Mouse (Mus musculus): ENCODE data around the gene Slc34a2.

The Slc34a2 gene

DNA sequence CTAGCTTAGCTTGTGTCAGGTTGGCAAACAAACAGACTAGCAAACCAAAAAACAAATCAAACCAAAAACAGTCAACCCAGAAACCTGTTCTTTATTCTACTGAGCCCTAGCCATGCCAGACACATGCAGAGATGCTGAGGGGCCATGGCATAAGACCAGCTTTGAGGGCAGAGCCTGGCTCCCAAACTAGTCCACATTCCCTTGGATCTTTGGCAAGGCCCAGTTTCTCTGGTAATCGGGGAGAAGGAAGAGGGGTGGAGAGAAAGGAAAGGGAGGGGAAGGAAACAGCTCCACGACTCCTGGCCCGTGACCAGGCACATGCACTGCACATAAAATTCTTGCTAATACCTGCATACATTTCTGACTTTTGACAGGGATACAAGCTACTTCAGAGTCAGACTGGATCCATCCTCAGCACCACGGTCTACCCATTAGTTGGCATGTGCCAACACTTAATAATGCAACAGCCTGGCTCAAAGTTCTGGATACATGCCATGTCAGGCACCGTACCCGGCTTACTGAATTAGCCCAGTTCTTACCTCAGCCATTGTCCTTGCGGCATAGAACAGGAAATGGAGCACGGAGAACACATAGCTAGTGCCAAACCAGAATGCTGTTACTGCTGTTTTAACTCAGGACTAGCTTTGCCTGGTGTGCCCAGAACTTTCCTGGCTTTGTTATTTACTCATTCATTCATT is 12.5 kb upstream of the Slc34a2 start:
- DNase-seq (ENCODE audit: low spot score), result no peak

DNA sequence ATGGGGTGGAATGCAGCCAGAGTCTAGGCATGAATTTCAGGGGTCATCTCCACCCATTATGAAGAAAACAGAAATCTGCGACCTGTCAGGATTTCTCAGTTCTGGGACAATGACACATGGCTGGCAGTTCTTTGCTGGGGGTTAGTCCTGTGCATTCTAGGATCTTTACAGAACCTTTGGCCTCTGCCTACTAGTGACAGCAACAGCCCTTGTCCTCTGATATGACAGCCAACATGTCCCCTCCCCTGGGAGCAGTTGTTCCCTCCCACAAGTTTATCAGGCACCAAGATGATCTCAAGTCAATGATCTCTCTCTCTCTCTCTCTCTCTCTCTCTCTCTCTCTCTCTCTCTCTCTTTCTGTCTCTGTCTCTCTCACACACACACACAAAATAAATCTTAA is 6.5 kb upstream of the Slc34a2 start:
- peak; percentile 51 for DNase-seq (ENCODE audit: low spot score)

DNA sequence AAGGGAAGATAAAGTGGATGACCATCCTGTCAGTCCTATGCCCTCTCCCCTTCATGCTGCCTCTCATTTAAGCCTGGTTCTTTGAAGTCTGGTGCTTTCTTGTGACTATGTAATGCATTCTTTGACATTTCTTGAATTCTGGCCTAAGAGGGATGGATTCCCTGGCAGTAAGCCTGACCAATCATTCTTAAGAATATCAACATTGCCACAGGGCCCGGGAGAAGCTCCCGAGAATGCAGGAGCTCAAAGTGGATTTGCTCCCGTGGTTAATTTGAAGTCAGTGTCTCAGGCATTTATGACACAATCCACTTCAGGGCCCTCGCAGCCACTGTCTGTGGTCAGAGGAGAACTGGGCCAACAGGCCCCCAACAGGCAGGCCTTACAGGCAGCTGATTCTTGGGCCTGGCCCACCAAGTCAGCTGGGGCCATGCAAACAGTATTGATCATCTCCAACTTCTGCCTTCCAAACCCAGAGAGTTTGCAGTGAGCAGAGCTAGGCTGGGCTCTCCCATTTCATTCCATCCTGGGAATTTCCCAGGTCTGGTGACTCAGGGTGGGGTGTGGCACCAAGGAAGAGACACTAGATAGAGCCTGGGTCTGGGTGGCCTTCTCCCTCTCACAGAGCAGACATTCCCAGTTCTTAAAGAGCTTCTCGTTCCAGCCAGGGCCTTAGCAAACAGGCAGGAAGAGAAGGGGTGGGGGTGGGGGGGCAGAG is 4.3 kb downstream of the Slc34a2 start:
- DNase-seq (ENCODE audit: low spot score), result peak; percentile 28

- DNase-seq (ENCODE audit: low spot score), result no peak
Observed at GRCm38 (mm10) chr5:53042771-53043371, 5.0 kb downstream of the Slc34a2 start.

DNA sequence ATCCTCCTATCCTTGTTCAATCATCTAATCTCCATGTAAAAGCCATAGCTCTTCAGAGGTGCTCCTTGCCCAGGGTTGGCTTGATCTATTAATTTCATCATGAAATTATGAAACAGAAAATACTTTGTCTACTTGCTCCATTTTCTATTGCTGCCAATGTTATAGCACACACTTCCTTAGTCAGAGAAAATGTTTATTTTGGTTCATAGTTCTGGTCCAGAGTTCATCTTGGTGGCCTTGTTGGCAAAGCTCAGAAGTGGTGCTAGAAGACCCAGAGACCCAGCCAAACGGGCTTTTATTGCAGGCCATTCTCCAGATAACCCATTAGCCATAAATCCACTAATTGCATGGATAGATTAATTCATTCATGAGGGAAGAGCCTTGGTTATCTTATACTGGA is 5.8 kb downstream of the Slc34a2 start:
- DNase-seq (ENCODE audit: low spot score), result no peak

- DNase-seq (ENCODE audit: low spot score), result peak; percentile 83
Observed at GRCm38 (mm10) chr5:53047951-53048350, 10.1 kb downstream of the Slc34a2 start.

- no peak for DNase-seq (ENCODE audit: low spot score)
Observed at GRCm38 (mm10) chr5:53048599-53048998, 10.7 kb downstream of the Slc34a2 start.

GRCm38 (mm10) chr5:53049046-53049445 is 11.2 kb downstream of the Slc34a2 start:
- peak; percentile 88 for DNase-seq (ENCODE audit: low spot score)

GRCm38 (mm10) chr5:53050963-53051362 is 13.1 kb downstream of the Slc34a2 start:
- DNase-seq (ENCODE audit: low spot score), result no peak

GRCm38 (mm10) chr5:53053246-53053645 is 15.4 kb downstream of the Slc34a2 start:
- no peak for DNase-seq (ENCODE audit: low spot score)

DNA sequence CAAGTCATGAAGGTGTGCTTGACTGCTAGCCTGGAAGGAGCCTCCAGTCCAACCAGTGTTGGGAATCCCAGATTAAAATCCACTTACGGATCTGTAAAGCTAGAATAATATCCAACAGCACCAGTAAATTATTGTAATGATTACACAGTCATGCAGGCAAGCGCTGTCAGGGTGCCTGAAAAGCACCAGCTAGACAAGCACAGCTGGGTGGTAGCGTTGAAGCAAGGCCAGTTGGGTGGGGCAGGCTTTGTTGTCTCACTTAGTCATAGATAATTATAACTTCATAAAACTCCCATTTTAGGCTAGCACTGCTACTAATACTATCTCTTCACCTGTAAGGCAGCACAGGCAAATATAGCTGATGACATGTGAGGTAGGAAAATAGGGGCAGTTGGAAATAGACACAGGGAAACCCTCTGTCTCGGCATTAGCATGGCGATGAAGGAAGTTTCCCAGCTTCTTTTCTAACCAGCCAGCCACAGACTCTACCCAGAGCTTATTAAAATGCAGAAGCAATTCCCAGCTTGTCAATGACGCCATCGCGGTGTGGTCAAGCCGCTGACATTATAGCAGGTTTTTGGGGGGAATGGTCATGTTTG is 23.8 kb downstream of the Slc34a2 start:
- DNase-seq (ENCODE audit: low spot score), result no peak

- peak; percentile 78 for DNase-seq (ENCODE audit: low spot score)
Observed at GRCm38 (mm10) chr5:53074553-53074952, 36.7 kb downstream of the Slc34a2 start.

DNA sequence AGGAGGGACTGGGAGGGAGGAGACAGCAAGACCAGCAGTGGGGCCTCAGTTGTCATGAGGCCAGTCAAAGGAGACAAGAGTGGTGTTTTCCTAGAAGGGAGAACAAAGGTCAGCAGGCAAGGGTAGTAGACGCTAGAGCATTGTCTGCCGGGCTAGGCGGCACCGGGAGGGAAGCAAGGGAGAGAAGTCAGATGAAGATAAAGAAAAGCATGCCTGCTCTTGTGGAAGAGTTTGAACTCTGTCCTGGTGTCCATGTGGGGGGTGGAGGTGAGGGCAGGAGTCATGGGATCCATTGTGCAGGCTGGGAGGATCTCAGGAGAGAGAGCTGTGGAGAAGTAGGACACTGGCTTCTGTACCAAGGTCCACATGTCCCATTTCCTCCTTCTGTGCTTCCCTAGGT is 40.6 kb downstream of the Slc34a2 start:
- peak; percentile 91 for DNase-seq (ENCODE audit: low spot score)

DNA sequence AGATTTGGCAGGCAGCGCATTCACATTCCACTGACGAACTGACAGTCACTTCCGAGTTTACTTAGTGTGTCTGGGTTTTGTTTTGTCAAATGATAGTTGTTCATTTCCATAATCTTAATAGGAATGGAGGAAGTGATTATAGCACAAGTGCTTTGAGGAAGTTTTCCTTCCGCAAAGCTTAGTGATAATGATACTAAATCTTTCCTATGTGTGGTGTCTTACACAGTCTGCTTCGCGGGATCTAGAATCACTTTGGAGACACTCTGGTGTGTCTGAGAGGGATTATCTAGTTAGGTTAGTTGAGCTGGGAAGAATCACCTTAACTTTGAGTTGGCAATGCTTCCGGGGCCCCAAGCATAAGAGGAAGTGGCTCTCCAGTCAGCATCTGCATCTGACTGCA is 49.6 kb downstream of the Slc34a2 start:
- no peak for DNase-seq (ENCODE audit: low spot score)

DNA sequence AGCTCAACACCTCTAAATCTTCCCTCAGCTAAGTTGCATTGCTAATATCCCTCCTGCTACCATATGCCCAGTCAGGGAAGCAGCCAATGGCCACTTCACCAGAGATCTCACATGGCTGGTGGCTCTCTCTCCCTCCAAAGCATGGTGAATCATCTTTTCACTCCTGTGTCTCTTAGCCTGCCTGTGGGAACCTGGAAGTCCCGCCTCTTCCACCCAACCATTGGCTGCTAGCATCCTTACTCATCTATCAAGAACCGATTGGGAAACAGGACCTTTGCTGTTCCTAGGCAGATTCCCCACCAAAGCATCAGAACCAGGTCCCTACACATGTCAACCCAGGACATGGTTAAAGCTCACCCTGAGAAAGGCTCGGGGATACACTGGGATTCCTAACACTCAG is 53.5 kb downstream of the Slc34a2 start:
- DNase-seq (ENCODE audit: low spot score), result no peak

DNA sequence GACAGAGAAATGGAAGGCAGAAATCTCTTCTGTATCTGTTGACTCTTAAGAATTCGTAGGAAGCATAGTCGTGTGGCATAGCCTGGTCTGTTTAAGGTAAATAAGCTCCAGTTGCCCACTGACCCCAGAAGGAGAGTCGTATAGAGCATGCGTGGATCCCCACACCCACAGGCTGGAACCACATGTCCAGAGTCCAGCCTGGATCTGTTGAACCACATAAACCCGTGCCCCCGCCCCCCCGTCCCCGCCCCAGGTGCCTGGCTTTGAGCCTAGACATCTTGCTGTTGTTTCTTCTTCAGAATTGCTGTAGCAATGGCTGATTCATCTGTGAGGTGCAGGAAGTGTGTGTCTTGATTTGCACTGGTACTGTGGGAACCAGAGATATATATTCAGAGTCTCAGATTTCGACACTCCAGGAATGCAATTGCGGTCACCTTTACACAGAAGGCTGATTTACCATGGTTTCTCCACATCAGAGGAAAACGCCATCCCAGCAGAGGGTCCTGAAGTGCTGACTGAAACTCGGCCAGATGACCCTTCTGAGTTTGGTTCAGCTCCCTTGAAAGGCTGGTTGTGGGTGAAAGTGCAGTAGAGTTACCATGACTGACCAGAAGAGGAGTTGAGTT is 64.1 kb downstream of the Slc34a2 start:
- DNase-seq (ENCODE audit: low spot score), result peak; percentile 49

DNA sequence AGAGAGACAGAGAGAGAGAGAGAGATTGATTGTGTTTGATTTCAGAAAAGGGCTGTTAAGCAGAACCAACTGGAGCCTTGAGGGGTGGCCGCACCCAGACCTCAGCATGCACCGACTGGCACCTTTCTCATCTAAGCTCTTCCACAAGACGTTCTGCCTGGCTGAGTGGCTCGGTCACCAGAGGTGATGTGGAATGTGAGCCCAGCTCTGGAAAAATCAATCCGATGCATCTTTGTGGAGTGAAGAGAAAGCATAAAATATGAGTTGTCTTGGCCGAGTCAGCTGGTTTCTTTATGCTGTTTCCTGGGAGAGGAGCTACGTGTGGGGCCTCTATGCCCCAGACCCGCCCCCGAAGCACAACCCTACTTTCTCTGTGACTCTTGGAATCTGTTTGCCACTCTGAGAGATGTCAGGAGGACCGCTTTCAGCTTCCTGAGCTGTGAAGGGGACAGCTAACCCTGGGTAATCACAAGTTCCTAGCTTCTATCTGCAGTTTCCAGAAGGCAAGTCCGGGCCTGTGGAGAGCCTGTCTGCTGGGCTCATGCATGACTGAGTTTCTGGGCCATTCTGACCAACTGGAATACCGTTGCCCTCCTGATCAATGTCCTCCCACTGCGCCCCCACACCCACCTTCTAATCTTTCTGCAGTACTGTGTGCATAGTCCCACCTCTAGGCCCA is 66.4 kb downstream of the Slc34a2 start:
- DNase-seq (ENCODE audit: low spot score), result no peak

- no peak for DNase-seq (ENCODE audit: low spot score)
Observed at GRCm38 (mm10) chr5:53105716-53106115, 67.8 kb downstream of the Slc34a2 start.

DNA sequence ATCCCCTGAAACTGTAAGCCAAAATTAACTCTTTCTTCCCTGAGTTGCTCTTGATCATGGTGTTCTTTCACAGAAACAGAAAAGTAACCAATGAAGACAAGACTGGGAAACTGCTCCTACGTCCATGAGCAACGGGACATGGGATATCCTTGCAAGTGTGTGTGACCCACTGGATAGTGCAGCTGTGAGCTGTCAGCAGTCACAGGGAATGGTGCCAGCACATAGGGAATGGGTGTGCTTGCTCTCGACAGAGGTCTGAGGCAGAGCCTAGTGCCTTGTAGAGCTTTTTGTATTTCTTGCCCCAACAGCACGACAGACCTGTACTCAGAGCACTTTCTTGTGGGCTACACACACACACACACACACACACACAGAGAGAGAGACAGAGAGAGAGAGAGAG is 68.2 kb downstream of the Slc34a2 start:
- DNase-seq (ENCODE audit: low spot score), result no peak

DNA sequence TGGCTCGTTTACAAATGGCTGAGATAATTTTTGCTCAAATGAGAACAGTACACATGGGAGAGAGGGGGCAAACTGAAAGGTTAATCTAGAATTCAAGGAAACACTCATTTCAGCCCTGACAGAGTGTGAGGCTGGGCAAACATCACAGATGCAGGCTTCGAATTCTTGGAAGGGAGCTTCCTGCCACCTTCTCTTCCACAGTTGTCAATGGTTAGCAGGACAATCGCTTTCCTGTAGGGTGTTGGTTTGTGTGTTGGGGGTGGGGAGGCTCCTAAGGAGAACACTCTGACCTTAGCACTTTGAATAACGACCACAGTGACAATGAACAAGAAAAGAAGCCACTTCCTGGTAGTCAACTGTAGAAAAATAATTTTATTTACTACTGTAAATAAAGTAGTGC is 68.8 kb downstream of the Slc34a2 start:
- DNase-seq (ENCODE audit: low spot score), result peak; percentile 79

- peak; percentile 30 for DNase-seq (ENCODE audit: low spot score)
Observed at GRCm38 (mm10) chr5:53108026-53108425, 70.1 kb downstream of the Slc34a2 start.

DNA sequence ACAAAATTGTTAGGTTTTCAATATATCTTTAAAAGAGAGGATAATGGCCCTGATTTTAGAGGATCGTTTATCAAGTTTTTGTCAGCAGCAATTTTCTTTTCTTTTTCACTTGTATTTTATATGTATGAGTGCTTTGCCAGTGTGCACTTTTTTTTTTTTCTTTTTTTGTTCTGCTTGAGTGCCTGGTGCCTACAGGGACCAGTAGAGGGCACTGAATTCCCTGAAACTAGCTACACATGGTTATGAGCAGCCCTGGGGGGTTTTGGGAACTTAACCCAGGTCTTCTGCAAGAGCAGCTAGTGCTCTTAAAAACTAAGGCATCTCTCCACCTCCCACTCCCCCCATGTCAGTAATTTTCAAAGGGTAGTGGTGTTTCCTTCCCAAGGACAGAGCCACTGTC is 70.8 kb downstream of the Slc34a2 start:
- peak; percentile 22 for DNase-seq (ENCODE audit: low spot score)

Data from yolk sac, embryonic 10.5 days (tissue).